8 mouse cellular contexts compared by ENCODE assay signal in genomic region chr10:44457791-44458533, GRCm38 (mm10).
DNase-seq lines count a peak whose midpoint lies in the region; ATAC-seq and TF ChIP-seq lines count a peak whose summit lies in the region.

No protein-coding gene starts in this region.

- no peaks in the 10 kb centered on the region for H3K36me3 ChIP-seq in embryonic facial prominence, embryonic 10.5 days (replicated peaks)
- no peaks in the 10 kb centered on the region for H3K36me3 ChIP-seq in hindbrain, embryonic 16.5 days (ENCODE audit: control insufficient read depth, insufficient read depth, low read length)
- no peaks in the 10 kb centered on the region for H3K36me3 ChIP-seq in myocyte (ENCODE audit: control insufficient read depth, insufficient read depth)

- H3K9ac ChIP-seq in hindbrain, embryonic 16.5 days (ENCODE audit: low read depth, low read length), result peak overlapping the region; percentile 67

- H3K4me2 ChIP-seq in hindbrain, embryonic 16.5 days (ENCODE audit: low read length), result peak overlapping the region; percentile 99
- peak overlapping the region; percentile 89 for H3K4me2 ChIP-seq in myocyte (ENCODE audit: low read depth)

- DNase-seq in left cerebral cortex, adult 2 months (ENCODE audit: extremely low spot score in 1 of 2, low spot score in 2 of 2), result no peak
- DNase-seq in left cerebral cortex, postnatal 14 days (ENCODE audit: low spot score in 2 of 2), result no peak
- no peak for DNase-seq in embryonic facial prominence, embryonic 10.5 days (ENCODE audit: low spot score)
- DNase-seq in layer of hippocampus, adult 9-11 months, result no peak
- DNase-seq in cerebellum, postnatal 14 days, result no peak

- under 1% methylated on average over 25 of the region's 25 CpGs for WGBS in embryonic facial prominence, embryonic 10.5 days
- WGBS in hindbrain, embryonic 16.5 days, result under 1% methylated on average over 25 of the region's 25 CpGs

- TF ChIP-seq CTCF in left cerebral cortex, adult 2 months (IDR thresholded peaks at IDR 0.05), result no peak

- peaks cover 46% of the 10 kb centered on the region for H3K4me1 ChIP-seq in embryonic facial prominence, embryonic 10.5 days
- H3K4me1 ChIP-seq in hindbrain, embryonic 16.5 days (ENCODE audit: control insufficient read depth, insufficient read depth, low read depth, low read length), result peaks cover 13% of the 10 kb centered on the region

- no peaks in the 10 kb centered on the region for H3K9me3 ChIP-seq in embryonic facial prominence, embryonic 10.5 days
- no peaks in the 10 kb centered on the region for H3K9me3 ChIP-seq in hindbrain, embryonic 16.5 days (ENCODE audit: control insufficient read depth, low read length)

- no peak for TF ChIP-seq POLR2A in myocyte (IDR thresholded peaks at IDR 0.05; ENCODE audit: insufficient read length, low read depth)

- peaks cover 46% of the 10 kb centered on the region for H3K27me3 ChIP-seq in embryonic facial prominence, embryonic 10.5 days (replicated peaks; ENCODE audit: low read depth, poor library complexity, severe bottlenecking)
- H3K27me3 ChIP-seq in hindbrain, embryonic 16.5 days (replicated peaks; ENCODE audit: control insufficient read depth, insufficient read depth, low read length), result peaks cover 8% of the 10 kb centered on the region
- no peaks in the 10 kb centered on the region for H3K27me3 ChIP-seq in myocyte (ENCODE audit: control insufficient read depth, insufficient read depth, insufficient read length)

- H3K79me2 ChIP-seq in myocyte (ENCODE audit: control insufficient read depth, insufficient read depth), result no peaks in the 10 kb centered on the region

- ATAC-seq in hindbrain, embryonic 16.5 days, result no peak
- no peak for ATAC-seq in megakaryocyte-erythroid progenitor cell, adult 5-6 weeks (replicated peaks; ENCODE audit: low FRiP score, low TSS enrichment, poor library complexity, severe bottlenecking)

- H3ac ChIP-seq in myocyte (ENCODE audit: control insufficient read depth, insufficient read length), result no peak overlapping the region

- H3K27ac ChIP-seq in left cerebral cortex, adult 2 months, result no peak overlapping the region
- H3K27ac ChIP-seq in embryonic facial prominence, embryonic 10.5 days (replicated peaks), result no peak overlapping the region
- no peak overlapping the region for H3K27ac ChIP-seq in hindbrain, embryonic 16.5 days (ENCODE audit: low read depth, low read length)

- peak overlapping the region; percentile 51 for H3K4me3 ChIP-seq in left cerebral cortex, adult 2 months
- peak overlapping the region; percentile 73 for H3K4me3 ChIP-seq in embryonic facial prominence, embryonic 10.5 days
- H3K4me3 ChIP-seq in hindbrain, embryonic 16.5 days (ENCODE audit: low read length), result peak overlapping the region; percentile 64
- peak overlapping the region; percentile 24 for H3K4me3 ChIP-seq in myocyte

- intact Hi-C loops in left cerebral cortex, adult 2 months (cut with DNase I), result loop anchor here (2.0 to 5.0 kb wide), 3 partner anchors 71 to 1024 kb away; partner anchors contain the start of gene Prdm1
- intact Hi-C loops in left cerebral cortex, postnatal 14 days (cut with DNase I), result loop anchor here (5.0 kb wide), 5 partner anchors 69 to 584 kb away; partner anchors contain the start of gene Prdm1

TF ChIP-seq in myocyte, 11 proteins besides CTCF, POLR2A, EP300 and RAD21:
- TF ChIP-seq USF1 (IDR thresholded peaks at IDR 0.05; ENCODE audit: low read depth) (no peak), E2F4 (IDR thresholded peaks at IDR 0.05; ENCODE audit: insufficient read depth) (no peak), TCF3 (IDR thresholded peaks at IDR 0.05; ENCODE audit: insufficient read length, low read depth) (no peak), TCF12 (IDR thresholded peaks at IDR 0.05; ENCODE audit: insufficient read depth, poor library complexity, severe bottlenecking) (no peak), SRF (IDR thresholded peaks at IDR 0.05; ENCODE audit: control insufficient read depth, insufficient read length, low read depth) (no peak), CEBPB (IDR thresholded peaks at IDR 0.05; ENCODE audit: insufficient read depth, poor library complexity, severe bottlenecking) (no peak), REST (IDR thresholded peaks at IDR 0.05; ENCODE audit: insufficient read depth, insufficient read length) (no peak), MYOG (IDR thresholded peaks at IDR 0.05; ENCODE audit: control insufficient read depth in 1 of 3, insufficient read depth in 1 of 3, insufficient read length in 2 of 3, low read depth in 2 of 3) (no peak), POLR2AphosphoS2 (IDR thresholded peaks at IDR 0.05; ENCODE audit: insufficient read length, low read depth) (no peak), MYOD1 (IDR thresholded peaks at IDR 0.05; ENCODE audit: control insufficient read depth in 1 of 3, insufficient read length in 2 of 3, low read depth in 2 of 3) (no peak), MAX (IDR thresholded peaks at IDR 0.05; ENCODE audit: low read depth) (no peak)
